Mouse (Mus musculus) MEL (cell line): ENCODE results near the gene Dhx38. TPM values are rescaled to one million over a fixed set of nuclear protein-coding genes. Genes with fewer than 3 reads are reported as not detected.

Source experiments
- DNase-seq: peaks from one replicate; pipeline ENCODE4 v3.0.0; 2011; ENCODE audit warnings: low read depth, low spot score
- H3K27ac ChIP-seq: 2 replicates; pipeline ENCODE4 v1.5.1; 2012; ENCODE audit warnings: low read depth, mild to moderate bottlenecking, control low read depth, low read length, moderate library complexity; ENCODE audit not compliant: control insufficient read depth
- H3K27me3 ChIP-seq, 2 experiments: fragments of 150-350 bp in 1 of 2; sonication (generic) in 1 of 2; 2 replicates each; pipeline ENCODE4 v1.6.1; 2012; ENCODE audit warnings: low read length in 2 of 2, mild to moderate bottlenecking in 2 of 2, improper control_type of control experiment in 1 of 2, moderate library complexity in 1 of 2; ENCODE audit not compliant: insufficient read depth in 2 of 2, control insufficient read depth in 1 of 2
- H3K36me3 ChIP-seq, 2 experiments: 2 replicates each; pipeline ENCODE4 v1.6.1; 2012 to 2014; ENCODE audit warnings: low read length in 2 of 2, improper control_type of control experiment in 1 of 2, inconsistent platforms in 1 of 2, mild to moderate bottlenecking in 1 of 2; ENCODE audit not compliant: insufficient read depth in 2 of 2, control insufficient read depth in 1 of 2
- H3K4me1 ChIP-seq, 2 experiments: fragments of 150-350 bp in 1 of 2; sonication (generic) in 1 of 2; 2 replicates each; pipeline ENCODE4 v1.6.1; 2012; ENCODE audit warnings: low read length in 2 of 2, improper control_type of control experiment in 1 of 2, mild to moderate bottlenecking in 1 of 2; ENCODE audit not compliant: insufficient read depth in 2 of 2, control insufficient read depth in 1 of 2
- H3K4me3 ChIP-seq, 2 experiments: fragments of 150-350 bp in 1 of 2; sonication (generic) in 1 of 2; 2 replicates each; pipeline ENCODE4 v1.5.1; 2012; ENCODE audit warnings: low read depth in 2 of 2, low read length in 2 of 2, mild to moderate bottlenecking in 2 of 2, moderate library complexity in 2 of 2, control low read depth in 1 of 2, improper control_type of control experiment in 1 of 2; ENCODE audit not compliant: control insufficient read depth in 1 of 2, insufficient read depth in 1 of 2
- H3K79me2 ChIP-seq: 2 replicates; pipeline ENCODE4 v1.6.1; 2012; ENCODE audit warnings: mild to moderate bottlenecking, low read length, moderate library complexity; ENCODE audit not compliant: control insufficient read depth, poor library complexity, insufficient read depth
- H3K9ac ChIP-seq: 2 replicates; pipeline ENCODE4 v1.6.1; 2012; ENCODE audit warnings: low read depth, mild to moderate bottlenecking, control low read depth, low read length, moderate library complexity; ENCODE audit not compliant: control insufficient read depth, poor library complexity, severe bottlenecking
- H3K9me3 ChIP-seq: fragments of 150-350 bp; sonication (generic); replicated peaks from 2 replicates; pipeline ENCODE4 v1.6.1; 2012; ENCODE audit warnings: mild to moderate bottlenecking, low read length, improper control_type of control experiment, moderate library complexity; ENCODE audit not compliant: insufficient read depth
- RCOR1 ChIP-seq: IDR thresholded peaks from 2 replicates; pipeline ENCODE4 v1.6.1; 2012; ENCODE audit warnings: low read depth, mild to moderate bottlenecking, inconsistent platforms, low read length, improper control_type of control experiment
- SIN3A ChIP-seq: IDR thresholded peaks from 2 replicates; pipeline ENCODE4 v1.6.1; 2012; ENCODE audit warnings: low read length, improper control_type of control experiment, inconsistent platforms
- TCF12 ChIP-seq: IDR thresholded peaks from 2 replicates; pipeline ENCODE4 v1.6.1; 2014; ENCODE audit warnings: low read depth, mild to moderate bottlenecking, inconsistent platforms, low read length, improper control_type of control experiment, moderate library complexity
- polyA plus RNA-seq, 2 experiments: library from polyadenylated mRNA; stranded (reverse) in 1 of 2; unstranded in 1 of 2; fragments of >175 nt in 1 of 2; fragments of >200 nt in 1 of 2; gene quantifications; 2 replicates each; pipeline versions ENCODE4 v1.2.1 to v1.2.4; 2012; ENCODE audit warnings: low replicate concordance in 2 of 2, low read depth in 1 of 2; ENCODE audit not compliant: insufficient read length in 2 of 2, insufficient read depth in 1 of 2, missing spikeins in 1 of 2
- total RNA-seq: library from RNA; depleted of rRNA; stranded (reverse); fragments of 300-350 nt; gene quantifications from 2 replicates; pipeline ENCODE4 v1.2.3, GENCODE M21; 2012; rRNA removed

The Dhx38 gene
- total and polyA plus RNA-seq, 3 experiments, result 43.3 to 72.1 (median 54.6) TPM

DNA sequence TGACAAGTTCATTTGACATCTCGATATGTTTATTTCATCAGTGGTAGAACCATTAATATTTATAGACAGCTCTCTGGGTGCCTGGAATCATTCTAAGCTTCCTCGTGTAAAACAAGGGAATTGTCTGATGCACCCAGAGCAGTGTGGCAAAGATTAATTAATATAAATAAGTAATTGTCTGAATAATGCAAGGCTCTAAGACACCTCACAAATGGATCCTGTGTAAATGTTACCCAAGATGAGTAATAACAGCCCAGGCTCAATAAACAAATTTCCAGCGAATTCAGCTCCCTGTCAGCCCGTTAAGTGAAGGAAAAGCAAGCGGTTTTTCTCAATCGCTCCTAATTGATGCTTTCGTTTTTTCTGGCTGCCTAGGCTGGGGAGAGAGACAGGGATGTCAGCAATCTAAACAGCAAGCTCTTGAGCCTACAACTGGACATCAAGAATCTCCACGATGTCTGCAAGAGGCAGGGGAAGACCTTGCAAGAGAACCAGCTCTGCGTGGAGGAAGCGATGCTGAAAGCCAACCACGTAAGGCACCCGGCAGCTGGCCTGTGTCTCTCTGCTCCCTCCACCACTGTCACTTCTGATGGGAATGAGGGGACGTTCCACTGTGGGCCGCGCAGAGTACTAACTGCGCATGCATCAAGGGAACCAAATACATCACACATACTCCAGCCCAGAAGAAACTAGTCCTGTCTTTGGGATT, 66.5 kb downstream of the Dhx38 start:
- H3K9ac ChIP-seq, result no peak overlapping the region
- no peak for DNase-seq
- H3K79me2 ChIP-seq, result no peaks in the 10 kb centered on the region
- no peaks in the 10 kb centered on the region for H3K36me3 ChIP-seq
- H3K9me3 ChIP-seq, result no peaks in the 10 kb centered on the region
- H3K4me1 ChIP-seq, result no peaks in the 10 kb centered on the region
- H3K27ac ChIP-seq, result no peak overlapping the region
- TF ChIP-seq SIN3A (no peak), TCF12 (no peak), RCOR1 (no peak)
- TF ChIP-seq, all 39 proteins: peak for 0
- no peak overlapping the region for H3K4me3 ChIP-seq
- no peaks in the 10 kb centered on the region for H3K27me3 ChIP-seq

Other genes starting within 250 kb of the Dhx38 start
- 0.23 and 0.39 TPM in 2 replicates for gene Pmfbp1, start 71.8 kb downstream of the Dhx38 start, total RNA-seq
- under 1 TPM in 1 of 2 experiments, not detected in 1; 0.40 TPM for gene Pmfbp1, start 71.8 kb downstream of the Dhx38 start, polyA plus RNA-seq
- 7.7 and 8.4 TPM in 2 replicates for gene Txnl4b, start within 50 bp of the Dhx38 start, total RNA-seq
- 1 to 10 TPM in 1 of 2 experiments, not detected in 1; 9.5 TPM for gene Txnl4b, start within 50 bp of the Dhx38 start, polyA plus RNA-seq
- gene Hp, start 13.3 kb upstream of the Dhx38 start, total RNA-seq, result 0.19 TPM in 1 of 2 replicates, not detected in the other
- under 1 TPM in 1 of 2 experiments, not detected in 1; 0.08 TPM for gene Hp, start 13.3 kb upstream of the Dhx38 start, polyA plus RNA-seq
- gene Dhodh, start 42.8 kb upstream of the Dhx38 start, total RNA-seq, result 27.7 and 28.3 TPM in 2 replicates
- gene Dhodh, start 42.8 kb upstream of the Dhx38 start, polyA plus RNA-seq, result 10 to 100 TPM in 1 of 2 experiments, not detected in 1; 52.5 TPM
- gene Pkd1l3, start 48.7 kb upstream of the Dhx38 start, total RNA-seq, result 2.6 and 3.4 TPM in 2 replicates
- 1 to 10 TPM in 1 of 2 experiments, not detected in 1; 7.4 TPM for gene Pkd1l3, start 48.7 kb upstream of the Dhx38 start, polyA plus RNA-seq
- 30.2 and 33.1 TPM in 2 replicates for gene Ist1, start 127.4 kb upstream of the Dhx38 start, total RNA-seq
- gene Ist1, start 127.4 kb upstream of the Dhx38 start, polyA plus RNA-seq, result 100 to 1,000 TPM in 1 of 2 experiments, 10 to 100 TPM in 1; 50.4 to 126 TPM
- gene Zfp821, start 139.7 kb upstream of the Dhx38 start, total RNA-seq, result 5.2 and 5.5 TPM in 2 replicates
- gene Zfp821, start 139.7 kb upstream of the Dhx38 start, polyA plus RNA-seq, result 10 to 100 TPM in 1 of 2 experiments, not detected in 1; 10.1 TPM
- gene Atxn1l, start 171.9 kb upstream of the Dhx38 start, total RNA-seq, result 3.8 and 4.1 TPM in 2 replicates
- 1 to 10 TPM in 1 of 2 experiments, not detected in 1; 9.5 TPM for gene Atxn1l, start 171.9 kb upstream of the Dhx38 start, polyA plus RNA-seq
- 33.7 and 34.6 TPM in 2 replicates for gene Ap1g1, start 212.7 kb upstream of the Dhx38 start, total RNA-seq
- 100 to 1,000 TPM in 1 of 2 experiments, 10 to 100 TPM in 1; 46.6 to 456 TPM for gene Ap1g1, start 212.7 kb upstream of the Dhx38 start, polyA plus RNA-seq